Mouse (Mus musculus): ENCODE data around the gene Ccnd3.

Ccnd3 gene

DNA sequence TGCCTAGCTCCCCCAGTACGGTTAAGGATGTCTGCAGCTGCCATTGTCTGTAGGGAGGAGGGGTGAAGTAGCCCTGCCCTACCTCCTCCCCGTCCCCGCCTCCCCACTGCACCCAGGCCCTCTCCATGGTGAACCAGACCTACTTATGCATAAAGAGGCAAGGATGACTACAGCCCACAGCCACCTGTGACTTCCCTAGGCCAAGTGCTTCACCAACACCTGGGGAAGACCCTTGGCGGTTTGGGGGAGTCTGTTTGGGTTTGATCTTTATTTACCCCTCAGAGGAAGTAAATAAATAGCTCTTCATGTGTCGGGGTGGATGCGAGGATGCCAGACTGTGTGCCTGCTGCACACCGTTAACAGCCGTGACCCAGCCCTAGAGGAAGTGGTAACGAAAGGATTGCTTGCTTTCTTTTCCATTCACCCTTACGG is 26.6 kb downstream of the Ccnd3 start:
- in situ Hi-C loops (cut with MboI; ENCODE audit: low pct_unique_long_range_greater_than_20kb in 1 of 2, low sequenced_read_pairs in 2 of 2, unreplicated experiment in 1 of 2): no loop called here

- in situ Hi-C loops (cut with MboI; ENCODE audit: low pct_unique_long_range_greater_than_20kb in 1 of 2, low sequenced_read_pairs in 2 of 2, unreplicated experiment in 1 of 2): no loop called here
These were observed 27.5 kb downstream of the Ccnd3 start for GRCm38 (mm10) chr17:47532364-47532763.

GRCm38 (mm10) chr17:47533691-47534090 is 28.8 kb downstream of the Ccnd3 start:
- in situ Hi-C loops (cut with MboI; ENCODE audit: low pct_unique_long_range_greater_than_20kb in 1 of 2, low sequenced_read_pairs in 2 of 2, unreplicated experiment in 1 of 2): no loop called here

GRCm38 (mm10) chr17:47535812-47536236 is 31.0 kb downstream of the Ccnd3 start:
- in situ Hi-C loops (cut with MboI; ENCODE audit: low pct_unique_long_range_greater_than_20kb in 1 of 2, low sequenced_read_pairs in 2 of 2, unreplicated experiment in 1 of 2): no loop called here

DNA sequence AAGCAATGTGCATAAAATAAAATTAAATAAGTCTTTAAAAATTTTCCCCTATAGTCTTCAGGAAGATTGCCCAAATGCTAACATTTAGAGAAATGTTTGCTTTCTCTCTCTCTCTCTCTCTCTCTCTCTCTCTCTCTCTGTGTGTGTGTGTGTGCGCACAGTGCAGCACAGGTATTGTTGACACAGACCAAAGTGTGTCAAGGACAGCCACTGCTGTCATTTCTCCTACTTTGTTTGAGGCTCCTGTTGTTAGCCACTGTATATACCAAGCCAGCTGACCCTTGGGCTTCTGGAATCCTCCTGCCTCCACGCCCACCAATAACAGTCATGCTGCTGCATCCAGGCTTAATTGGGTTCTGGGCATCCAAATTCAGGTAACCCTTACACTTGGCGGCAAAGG is 33.2 kb downstream of the Ccnd3 start:
- in situ Hi-C loops (cut with MboI; ENCODE audit: low pct_unique_long_range_greater_than_20kb in 1 of 2, low sequenced_read_pairs in 2 of 2, unreplicated experiment in 1 of 2): no loop called here

DNA sequence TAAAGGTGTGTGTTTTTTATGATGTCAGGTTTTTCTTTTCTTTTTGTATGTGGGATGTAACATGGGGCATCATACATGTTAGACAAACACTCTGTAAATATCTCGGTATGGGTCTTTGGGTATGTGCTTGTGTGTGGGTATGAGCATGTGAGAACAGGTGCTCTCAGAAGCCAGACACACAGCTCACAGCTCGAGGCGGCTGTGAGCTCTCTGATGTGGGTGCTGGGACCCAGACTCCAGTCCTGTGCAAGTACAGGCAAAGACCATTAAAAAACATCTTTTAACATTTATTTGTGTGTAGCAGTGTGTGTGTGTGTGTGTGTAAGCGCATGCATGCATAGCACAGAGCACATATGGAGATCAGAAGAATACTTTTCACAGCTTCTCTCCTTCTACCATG is 34.3 kb downstream of the Ccnd3 start:
- in situ Hi-C loops (cut with MboI; ENCODE audit: low pct_unique_long_range_greater_than_20kb in 1 of 2, low sequenced_read_pairs in 2 of 2, unreplicated experiment in 1 of 2): no loop called here

DNA sequence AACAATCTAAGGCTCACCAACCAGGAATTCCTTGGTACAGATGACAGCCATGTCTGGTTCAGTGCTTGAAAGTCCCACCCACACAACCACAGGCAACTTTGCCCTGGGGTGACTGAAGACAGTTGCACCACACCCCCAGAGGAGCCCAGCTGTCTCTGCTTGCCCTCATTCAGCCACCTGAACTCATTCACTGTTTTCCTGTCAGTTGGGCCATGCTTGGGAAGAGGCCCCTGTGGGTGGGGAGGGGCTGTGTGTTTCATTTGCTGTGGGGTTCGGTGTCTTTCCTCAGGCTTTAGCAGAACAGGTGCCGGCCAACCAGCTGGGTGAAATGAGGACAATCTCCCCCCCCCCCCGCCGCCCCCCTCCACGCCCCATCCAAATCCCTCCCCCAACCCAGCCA is 37.2 kb downstream of the Ccnd3 start:
- in situ Hi-C loops (cut with MboI; ENCODE audit: low pct_unique_long_range_greater_than_20kb in 1 of 2, low sequenced_read_pairs in 2 of 2, unreplicated experiment in 1 of 2): no loop called here

DNA sequence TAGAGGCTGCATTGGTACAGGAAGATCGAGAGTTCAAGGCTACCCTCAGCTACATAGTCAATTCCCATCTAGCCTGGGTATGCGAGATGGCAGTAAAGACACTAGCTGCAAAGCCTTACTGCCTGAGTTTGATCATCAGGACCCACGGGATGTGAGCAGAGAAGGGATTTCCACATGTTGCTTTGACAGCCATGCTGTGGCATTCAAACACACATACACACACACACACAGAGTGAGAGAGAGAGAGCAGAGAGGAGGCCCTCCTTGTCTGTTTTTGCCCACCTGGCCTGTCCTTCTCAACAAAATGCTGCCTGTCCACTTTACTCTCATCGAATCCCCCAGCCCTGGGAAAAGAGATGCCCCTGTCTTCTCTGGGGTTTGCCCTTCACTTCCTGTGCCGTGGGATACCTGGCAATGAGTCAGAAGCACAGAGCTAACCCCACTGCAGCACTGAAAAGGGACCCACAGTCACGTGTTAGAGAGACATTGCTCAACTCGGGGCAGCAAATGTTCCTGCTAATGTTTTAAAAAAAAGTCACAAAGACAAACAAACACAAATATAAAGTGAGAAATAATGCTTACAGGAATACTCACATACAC is 38.3 kb downstream of the Ccnd3 start:
- in situ Hi-C loops (cut with MboI; ENCODE audit: low pct_unique_long_range_greater_than_20kb in 1 of 2, low sequenced_read_pairs in 2 of 2, unreplicated experiment in 1 of 2): no loop called here

- in situ Hi-C loops (cut with MboI; ENCODE audit: low pct_unique_long_range_greater_than_20kb in 1 of 2, low sequenced_read_pairs in 2 of 2, unreplicated experiment in 1 of 2): no loop called here
These were observed 40.3 kb downstream of the Ccnd3 start for GRCm38 (mm10) chr17:47545154-47545553.

DNA sequence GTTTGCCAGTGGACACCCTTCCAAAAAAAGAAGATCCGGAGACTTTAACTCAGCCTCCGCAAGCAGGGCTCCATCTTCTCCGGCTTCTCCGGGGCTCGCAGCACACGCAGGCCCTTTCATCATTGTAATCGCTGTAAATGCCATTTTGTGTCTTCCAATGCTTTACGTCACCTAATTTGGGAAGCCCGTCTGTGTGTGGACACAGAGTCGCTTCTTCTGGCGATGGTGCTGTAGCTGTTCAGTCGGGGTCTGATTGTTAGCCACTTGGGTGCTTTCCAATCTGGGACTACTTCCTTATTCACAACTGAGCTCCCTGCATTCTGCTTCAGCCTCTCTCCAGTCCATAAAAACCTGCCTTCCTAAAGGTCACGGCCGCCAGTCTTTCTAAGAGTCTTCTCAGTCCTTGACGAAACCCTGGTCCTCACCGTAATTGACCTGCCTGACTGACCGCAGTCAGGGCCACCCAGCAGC is 41.0 kb downstream of the Ccnd3 start:
- in situ Hi-C loops (cut with MboI; ENCODE audit: low pct_unique_long_range_greater_than_20kb in 1 of 2, low sequenced_read_pairs in 2 of 2, unreplicated experiment in 1 of 2): no loop called here

GRCm38 (mm10) chr17:47551049-47551448 is 46.2 kb downstream of the Ccnd3 start:
- in situ Hi-C loops (cut with MboI; ENCODE audit: low pct_unique_long_range_greater_than_20kb in 1 of 2, low sequenced_read_pairs in 2 of 2, unreplicated experiment in 1 of 2): no loop called here

GRCm38 (mm10) chr17:47552994-47553393 is 48.1 kb downstream of the Ccnd3 start:
- in situ Hi-C loops (cut with MboI; ENCODE audit: low pct_unique_long_range_greater_than_20kb in 1 of 2, low sequenced_read_pairs in 2 of 2, unreplicated experiment in 1 of 2): no loop called here

- in situ Hi-C loops (cut with MboI; ENCODE audit: low pct_unique_long_range_greater_than_20kb in 1 of 2, low sequenced_read_pairs in 2 of 2, unreplicated experiment in 1 of 2): no loop called here
These were observed 49.8 kb downstream of the Ccnd3 start for GRCm38 (mm10) chr17:47554621-47555020.

DNA sequence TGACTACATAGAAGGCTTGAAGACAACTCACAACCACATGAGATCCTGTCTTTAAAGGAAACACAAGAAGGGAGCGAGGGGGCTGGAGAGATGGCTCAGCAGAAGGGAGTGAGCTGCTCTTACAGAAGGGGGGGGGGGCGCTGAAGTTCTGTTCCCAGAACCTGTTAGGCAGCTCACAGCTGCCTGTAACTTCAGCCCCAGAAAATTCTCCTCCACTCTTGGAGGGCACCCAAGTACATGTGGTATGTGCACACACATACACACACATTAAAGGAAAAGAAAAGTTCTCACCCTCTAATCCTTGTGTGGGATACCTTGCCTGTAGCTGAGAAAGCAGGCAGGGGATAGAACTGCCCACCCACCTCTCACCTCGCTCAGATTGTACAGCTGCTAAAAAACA is 52.3 kb downstream of the Ccnd3 start:
- in situ Hi-C loops (cut with MboI; ENCODE audit: low pct_unique_long_range_greater_than_20kb in 1 of 2, low sequenced_read_pairs in 2 of 2, unreplicated experiment in 1 of 2): no loop called here

- in situ Hi-C loops (cut with MboI; ENCODE audit: low pct_unique_long_range_greater_than_20kb in 1 of 2, low sequenced_read_pairs in 2 of 2, unreplicated experiment in 1 of 2): no loop called here
These were observed 54.9 kb downstream of the Ccnd3 start for GRCm38 (mm10) chr17:47559726-47560125.

- in situ Hi-C loops (cut with MboI; ENCODE audit: low pct_unique_long_range_greater_than_20kb in 1 of 2, low sequenced_read_pairs in 2 of 2, unreplicated experiment in 1 of 2): no loop called here
These were observed 58.0 kb downstream of the Ccnd3 start for GRCm38 (mm10) chr17:47562875-47563274.

GRCm38 (mm10) chr17:47564612-47565011 is 59.8 kb downstream of the Ccnd3 start:
- in situ Hi-C loops (cut with MboI; ENCODE audit: low pct_unique_long_range_greater_than_20kb in 1 of 2, low sequenced_read_pairs in 2 of 2, unreplicated experiment in 1 of 2): loop anchor here in 1 of 2 experiments (5.0 kb wide), 1 partner anchor 52 kb away; no protein-coding TSS in a partner anchor

GRCm38 (mm10) chr17:47566133-47566532 is 61.3 kb downstream of the Ccnd3 start:
- in situ Hi-C loops (cut with MboI; ENCODE audit: low pct_unique_long_range_greater_than_20kb in 1 of 2, low sequenced_read_pairs in 2 of 2, unreplicated experiment in 1 of 2): loop anchor here in 1 of 2 experiments (5.0 kb wide), 1 partner anchor 54 kb away; no protein-coding TSS in a partner anchor

DNA sequence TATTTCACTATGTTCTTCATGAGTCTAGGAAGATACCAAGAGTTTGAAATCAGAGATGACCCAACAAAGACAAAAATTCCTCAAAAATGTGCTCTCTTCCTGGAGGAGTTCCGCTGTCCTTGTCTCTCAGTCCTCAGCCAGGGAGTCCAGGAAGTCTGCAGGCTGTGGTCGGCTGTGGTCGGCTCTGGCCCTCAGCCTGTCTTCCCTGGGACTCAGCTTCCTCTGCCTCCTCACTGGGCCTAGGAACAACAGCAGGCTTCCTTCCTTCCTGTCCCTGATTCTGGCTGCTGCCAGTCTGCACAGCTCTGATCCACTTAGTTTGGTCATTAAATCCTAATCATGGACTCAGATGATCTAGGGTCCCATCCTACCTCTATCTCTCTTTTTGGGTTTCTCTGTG is 62.4 kb downstream of the Ccnd3 start:
- in situ Hi-C loops (cut with MboI; ENCODE audit: low pct_unique_long_range_greater_than_20kb in 1 of 2, low sequenced_read_pairs in 2 of 2, unreplicated experiment in 1 of 2): loop anchor here in 1 of 2 experiments (5.0 kb wide), 1 partner anchor 55 kb away; no protein-coding TSS in a partner anchor

GRCm38 (mm10) chr17:47568389-47568788 is 63.5 kb downstream of the Ccnd3 start:
- in situ Hi-C loops (cut with MboI; ENCODE audit: low pct_unique_long_range_greater_than_20kb in 1 of 2, low sequenced_read_pairs in 2 of 2, unreplicated experiment in 1 of 2): loop anchor here in 1 of 2 experiments (5.0 kb wide), 1 partner anchor 56 kb away; no protein-coding TSS in a partner anchor
